In the genomic region with DNA sequence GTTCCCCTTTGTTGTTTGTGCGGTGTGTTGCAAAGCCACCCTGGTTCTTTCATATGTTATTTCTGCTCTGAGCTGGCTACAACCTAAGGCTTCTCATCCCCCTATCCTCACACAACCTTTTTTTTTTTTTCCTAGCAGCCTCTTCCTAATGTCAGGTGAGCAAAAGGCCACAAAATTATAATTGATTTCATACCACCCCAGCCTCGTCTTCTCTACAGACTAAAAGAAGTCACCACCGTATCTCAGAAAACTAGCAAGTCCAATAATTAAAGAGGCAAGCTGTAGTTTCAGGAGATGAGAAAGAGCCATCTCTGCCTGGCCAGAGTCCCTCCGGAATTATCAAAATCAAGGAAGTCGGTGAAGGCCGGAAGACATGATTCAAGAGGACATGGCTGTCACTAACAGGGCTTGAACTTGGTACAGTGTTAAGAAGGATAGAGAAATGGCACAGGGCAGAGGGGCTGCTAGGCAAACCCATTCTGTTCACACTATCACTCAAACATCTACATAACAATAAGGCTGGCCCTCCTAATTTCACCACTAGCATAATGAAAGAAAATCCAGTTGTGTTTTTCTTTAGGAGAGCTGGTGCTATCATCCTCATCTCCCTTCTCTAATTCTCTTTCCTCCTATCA, we compare ENCODE assay signal across 16 mouse cellular contexts.
DNase-seq lines count a peak whose midpoint lies in the region; ATAC-seq and TF ChIP-seq lines count a peak whose summit lies in the region.
"Had no signal": no experiment of that assay in that cellular context is flagged by ENCODE, and none has a peak within 500 bp of the region (broad histone marks: within the 10 kb centered on the region; RNA-seq: fewer than 3 reads in every experiment).

No protein-coding gene starts in this region.

- H3K9me3 ChIP-seq in forebrain, embryonic 16.5 days (ENCODE audit: control insufficient read depth, low read length) = no peaks in the 10 kb centered on the region
- H3K9me3 ChIP-seq in hindbrain, postnatal 0 days (ENCODE audit: low read length) = no peaks in the 10 kb centered on the region
- H3K9me3 ChIP-seq: liver, embryonic 13.5 days had no signal

- peak overlapping the region; percentile 73 for H3K9ac ChIP-seq in forebrain, embryonic 16.5 days (replicated peaks; ENCODE audit: low read depth, low read length)
- H3K9ac ChIP-seq in hindbrain, postnatal 0 days (replicated peaks; ENCODE audit: low read length) = peak overlapping the region; percentile 41
- H3K9ac ChIP-seq: liver, embryonic 13.5 days had no signal

- no peak for ATAC-seq in forebrain, embryonic 16.5 days
- ATAC-seq in hindbrain, postnatal 0 days = no peak
- ATAC-seq: intestine, postnatal 0 days had no signal

- H3K4me2 ChIP-seq in forebrain, embryonic 16.5 days (ENCODE audit: low read length) = peak overlapping the region; percentile 66
- peak overlapping the region; percentile 59 for H3K4me2 ChIP-seq in hindbrain, postnatal 0 days (ENCODE audit: low read depth, low read length)
- H3K4me2 ChIP-seq: liver, embryonic 13.5 days had no signal

- peak overlapping the region; percentile 56 for H3K27ac ChIP-seq in left cerebral cortex, adult 2 months
- peak overlapping the region; percentile 93 for H3K27ac ChIP-seq in forebrain, embryonic 16.5 days (ENCODE audit: low read length)
- H3K27ac ChIP-seq in hindbrain, postnatal 0 days = peak overlapping the region; percentile 37
- peak overlapping the region; percentile 71 for H3K27ac ChIP-seq in olfactory bulb, adult 2 months (ENCODE audit: insufficient read depth, low read depth, low read length)
- H3K27ac ChIP-seq: liver, embryonic 13.5 days had no signal

- H3K36me3 ChIP-seq in forebrain, embryonic 16.5 days (ENCODE audit: control insufficient read depth, insufficient read depth) = no peaks in the 10 kb centered on the region
- H3K36me3 ChIP-seq in hindbrain, postnatal 0 days (ENCODE audit: insufficient read depth, low read length) = no peaks in the 10 kb centered on the region
- H3K36me3 ChIP-seq: liver, embryonic 13.5 days had no signal

- no peaks in the 10 kb centered on the region for H3K27me3 ChIP-seq in forebrain, embryonic 16.5 days (replicated peaks; ENCODE audit: control insufficient read depth, insufficient read depth, low read length)
- H3K27me3 ChIP-seq in hindbrain, postnatal 0 days (ENCODE audit: insufficient read depth, low read length) = no peaks in the 10 kb centered on the region
- H3K27me3 ChIP-seq: liver, embryonic 13.5 days had no signal

- 48% methylated on average over 6 of the region's 6 CpGs for WGBS in forebrain, embryonic 16.5 days
- 42% methylated on average over 6 of the region's 6 CpGs for WGBS in hindbrain, postnatal 0 days
- WGBS in olfactory bulb, adult 2 months = 21% methylated on average over 6 of the region's 6 CpGs

- intact Hi-C loops in left cerebral cortex, adult 2 months (cut with DNase I) = loop anchor here (5.0 to 10.0 kb wide), 3 partner anchors 86 to 514 kb away; no protein-coding TSS in a partner anchor

- no peak for TF ChIP-seq POLR2A in olfactory bulb, adult 2 months (IDR thresholded peaks at IDR 0.05; ENCODE audit: insufficient read depth, low read depth, low read length)

- H3K4me3 ChIP-seq in left cerebral cortex, adult 2 months = peak overlapping the region; percentile 42
- H3K4me3 ChIP-seq in forebrain, embryonic 16.5 days (replicated peaks; ENCODE audit: low read length) = peak overlapping the region; percentile 47
- peak overlapping the region; percentile 44 for H3K4me3 ChIP-seq in hindbrain, postnatal 0 days (ENCODE audit: low read length)
- peak overlapping the region; percentile 41; the same call in 1 of the 2 replicates for H3K4me3 ChIP-seq in olfactory bulb, adult 2 months (ENCODE audit: insufficient read depth, low read depth, low read length)
- H3K4me3 ChIP-seq: liver, embryonic 13.5 days; myocyte had no signal

- peaks cover 26% of the 10 kb centered on the region for H3K4me1 ChIP-seq in forebrain, embryonic 16.5 days (replicated peaks; ENCODE audit: control insufficient read depth, insufficient read depth, low read length)
- H3K4me1 ChIP-seq in hindbrain, postnatal 0 days (ENCODE audit: insufficient read depth, low read length) = peaks cover 14% of the 10 kb centered on the region
- H3K4me1 ChIP-seq in olfactory bulb, adult 2 months (ENCODE audit: control insufficient read depth, insufficient read depth, low read length) = peaks cover 6% of the 10 kb centered on the region; the same call in 1 of the 2 replicates
- H3K4me1 ChIP-seq: liver, embryonic 13.5 days had no signal

- no peak for DNase-seq in left cerebral cortex, adult 2 months (ENCODE audit: extremely low spot score in 1 of 2, low spot score in 2 of 2)
- DNase-seq in left cerebral cortex, adult 8-10 months (ENCODE audit: low spot score in 2 of 2) = no peak
- DNase-seq in hindbrain, postnatal 0 days (ENCODE audit: low spot score) = peak; percentile 38
- DNase-seq in natural killer cell, adult 2 months (ENCODE audit: low spot score in 2 of 2) = no peak
- DNase-seq in layer of hippocampus, adult 18-20 months (ENCODE audit: low spot score in 2 of 2) = no peak
- no peak for DNase-seq in adipocyte (ENCODE audit: low spot score)
- DNase-seq: adrenal gland, adult 2 months; cerebellum, adult 9-10 months; heart, adult 18-20 months; kidney, postnatal 14 days; liver, embryonic 13.5 days; thymus, adult 2 months had no signal

- no peak for TF ChIP-seq CTCF in left cerebral cortex, adult 2 months (IDR thresholded peaks at IDR 0.05)
- TF ChIP-seq CTCF in hindbrain, postnatal 0 days (IDR thresholded peaks at IDR 0.05; ENCODE audit: low read depth) = no peak
- TF ChIP-seq CTCF in olfactory bulb, adult 2 months (IDR thresholded peaks at IDR 0.05; ENCODE audit: insufficient read depth, low read depth, low read length) = no peak

Comparison
In these comparisons a context has a peak if more than half of its experiments do, and no peak if none do; other contexts are left out.
1. H3K27ac ChIP-seq: peak in every context shown above with its lines; median percentile 93 in forebrain, embryonic 16.5 days; 71 in olfactory bulb, adult 2 months; 56 in left cerebral cortex, adult 2 months; 37 in hindbrain, postnatal 0 days.